Mouse (Mus musculus) megakaryocyte, embryonic 14.5 days (primary cell): ENCODE results near the gene Mark4.

Experiments used
- FLI1 ChIP-seq: IDR thresholded peaks from 2 replicates; pipeline ENCODE4 v1.6.1; 2012; ENCODE audit warnings: low read length, inconsistent platforms, mixed read lengths
- GATA1 ChIP-seq: IDR thresholded peaks from 3 replicates; pipeline ENCODE4 v1.6.1; 2012; ENCODE audit warnings: mixed read lengths, low read length, inconsistent platforms, borderline replicate concordance

- TF ChIP-seq GATA1: no peak
- TF ChIP-seq FLI1: no peak
Measured at GRCm38 (mm10) chr7:19473875-19474443, 15.3 kb upstream of the Mark4 start.
